Mouse (Mus musculus) liver, embryonic 14.5 days (tissue): ENCODE results near the gene Slc13a4.

Experiments used
- CTCF ChIP-seq: IDR thresholded peaks from 2 replicates; pipeline ENCODE4 v1.5.1; 2016; ENCODE audit warnings: antibody characterized with exemption, low read depth, control low read depth
- EP300 ChIP-seq: IDR thresholded peaks from 2 replicates; pipeline ENCODE4 v1.6.1; 2016; ENCODE audit warnings: antibody characterized with exemption, low read depth

DNA sequence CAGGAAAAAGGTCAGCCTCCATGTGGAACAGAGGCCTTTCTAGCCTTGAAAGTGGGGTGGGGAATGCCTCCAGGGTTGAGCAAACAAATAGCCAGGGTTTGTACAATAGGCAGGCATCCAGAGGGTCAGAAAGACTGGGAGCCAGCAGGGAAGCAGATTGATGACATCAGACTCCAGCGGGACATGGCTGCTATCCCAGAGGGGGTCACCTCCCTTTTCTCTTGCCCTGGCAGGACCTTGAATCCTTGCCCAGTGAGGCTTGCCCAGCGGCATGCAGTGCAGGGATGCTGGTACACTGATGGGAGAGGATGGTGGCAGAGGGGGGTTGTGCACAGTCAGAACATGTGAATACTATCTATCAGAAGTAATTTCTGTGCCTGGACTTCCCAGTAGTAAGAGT is 10.9 kb downstream of the Slc13a4 start:
- TF ChIP-seq CTCF (no peak), EP300 (no peak)
